Mouse (Mus musculus) embryonic facial prominence, embryonic 12.5 days (tissue): ENCODE measurements at regions not wholly inside any gene's neighbourhood (a gene's known extent, or its start where the extent isn't known, plus 50 kb on each side); places are given as distances from the start of the nearest gene placed in this dataset.
A peak's percentile ranks its signal among the peaks of the same experiment; 100 is the strongest.

ENCODE experiments used
- ATAC-seq: fragments of 200-750 bp; cut with Nextera tagmentation; 2 replicates; pipeline ENCODE4 v1.8.0; 2017; ENCODE audit not compliant: insufficient number of reproducible peaks, insufficient read depth, low FRiP score, low TSS enrichment
- H3K27ac ChIP-seq: fragments of 300-500 bp; sonication (generic); 2 replicates; pipeline ENCODE4 v1.5.1; 2016; ENCODE audit warnings: mild to moderate bottlenecking
- H3K27me3 ChIP-seq: fragments of 300-500 bp; sonication (generic); 2 replicates; pipeline ENCODE4 v1.6.1; 2016; ENCODE audit warnings: mild to moderate bottlenecking, moderate library complexity
- H3K36me3 ChIP-seq: fragments of 300-500 bp; sonication (generic); 2 replicates; pipeline ENCODE4 v1.6.1; 2016; ENCODE audit warnings: mild to moderate bottlenecking
- H3K4me1 ChIP-seq: fragments of 300-500 bp; sonication (generic); 2 replicates; pipeline ENCODE4 v1.6.1; 2016
- H3K4me2 ChIP-seq: fragments of 300-500 bp; sonication (generic); replicated peaks from 2 replicates; pipeline ENCODE4 v1.6.1; 2016; ENCODE audit warnings: mild to moderate bottlenecking, moderate library complexity
- H3K4me3 ChIP-seq: fragments of 300-500 bp; sonication (generic); 2 replicates; pipeline ENCODE4 v1.5.1; 2016; ENCODE audit warnings: mild to moderate bottlenecking
- H3K9ac ChIP-seq: fragments of 300-500 bp; sonication (generic); 2 replicates; pipeline ENCODE4 v1.6.1; 2016; ENCODE audit warnings: mild to moderate bottlenecking, moderate library complexity
- H3K9me3 ChIP-seq: fragments of 300-500 bp; sonication (generic); 2 replicates; pipeline ENCODE4 v1.6.1; 2016; ENCODE audit warnings: mild to moderate bottlenecking, moderate library complexity
- WGBS: fragments of 180-500 bp; shearing (Covaris S2); methylation state at CpG from one replicate; pipeline ENCODE4 v1.1.7; 2016; 5-methylcytosine and 5-hydroxymethylcytosine counted together

GRCm38 (mm10) chr5:39099113-39099512 is 222.5 kb upstream of the Clnk start:
- H3K36me3 ChIP-seq, result no peaks in the 10 kb centered on the region
- H3K4me2 ChIP-seq, result no peak overlapping the region
- H3K4me1 ChIP-seq, result no peaks in the 10 kb centered on the region
- H3K27me3 ChIP-seq, result no peaks in the 10 kb centered on the region
- no peak overlapping the region for H3K9ac ChIP-seq
- H3K9me3 ChIP-seq, result no peaks in the 10 kb centered on the region
- WGBS, result 69% methylated on average over 5 of the region's 5 CpGs
- ATAC-seq, result no peak
- H3K27ac ChIP-seq, result no peak overlapping the region
- H3K4me3 ChIP-seq, result no peak overlapping the region

- H3K27me3 ChIP-seq, result no peaks in the 10 kb centered on the region
- H3K36me3 ChIP-seq, result no peaks in the 10 kb centered on the region
- WGBS, result 58% methylated on average over 3 of the region's 3 CpGs
- no peak overlapping the region for H3K4me2 ChIP-seq
- ATAC-seq, result no peak
- no peaks in the 10 kb centered on the region for H3K9me3 ChIP-seq
- no peak overlapping the region for H3K27ac ChIP-seq
- no peak overlapping the region for H3K9ac ChIP-seq
- H3K4me1 ChIP-seq, result no peaks in the 10 kb centered on the region
- no peak overlapping the region for H3K4me3 ChIP-seq
Observed at GRCm38 (mm10) chr5:39094875-39095274, 218.3 kb upstream of the Clnk start.

GRCm38 (mm10) chr5:39076555-39077178 is 200.1 kb upstream of the Clnk start:
- no peak overlapping the region for H3K4me2 ChIP-seq
- ATAC-seq, result 0 out of 2 replicates have a peak, but pooled peaks have one; percentile 35
- no peak overlapping the region for H3K27ac ChIP-seq
- H3K9ac ChIP-seq, result no peak overlapping the region
- no peaks in the 10 kb centered on the region for H3K36me3 ChIP-seq
- H3K9me3 ChIP-seq, result no peaks in the 10 kb centered on the region
- H3K4me3 ChIP-seq, result no peak overlapping the region
- no peaks in the 10 kb centered on the region for H3K4me1 ChIP-seq
- 42% methylated on average over 11 of the region's 11 CpGs for WGBS
- no peaks in the 10 kb centered on the region for H3K27me3 ChIP-seq

GRCm38 (mm10) chr5:39069683-39070082 is 193.1 kb upstream of the Clnk start:
- no peak overlapping the region for H3K4me3 ChIP-seq
- no peak for ATAC-seq
- no peak overlapping the region for H3K9ac ChIP-seq
- H3K4me1 ChIP-seq, result no peaks in the 10 kb centered on the region
- H3K4me2 ChIP-seq, result no peak overlapping the region
- H3K27me3 ChIP-seq, result no peaks in the 10 kb centered on the region
- H3K27ac ChIP-seq, result no peak overlapping the region
- WGBS, result 66% methylated on average over 3 of the region's 3 CpGs
- H3K36me3 ChIP-seq, result no peaks in the 10 kb centered on the region
- no peaks in the 10 kb centered on the region for H3K9me3 ChIP-seq

- 92% methylated on average over 3 of the region's 3 CpGs for WGBS
- ATAC-seq, result no peak
- no peak overlapping the region for H3K9ac ChIP-seq
- H3K4me3 ChIP-seq, result no peak overlapping the region
- no peak overlapping the region for H3K27ac ChIP-seq
- no peaks in the 10 kb centered on the region for H3K36me3 ChIP-seq
- H3K9me3 ChIP-seq, result no peaks in the 10 kb centered on the region
- no peaks in the 10 kb centered on the region for H3K4me1 ChIP-seq
- no peak overlapping the region for H3K4me2 ChIP-seq
- H3K27me3 ChIP-seq, result no peaks in the 10 kb centered on the region
Observed at GRCm38 (mm10) chr5:39063061-39063460, 186.4 kb upstream of the Clnk start.

GRCm38 (mm10) chr5:39052490-39053250 is 176.1 kb upstream of the Clnk start:
- no peaks in the 10 kb centered on the region for H3K4me1 ChIP-seq
- H3K27ac ChIP-seq, result no peak overlapping the region
- no peak overlapping the region for H3K9ac ChIP-seq
- H3K4me2 ChIP-seq, result no peak overlapping the region
- no peak for ATAC-seq
- no peak overlapping the region for H3K4me3 ChIP-seq
- H3K27me3 ChIP-seq, result no peaks in the 10 kb centered on the region
- WGBS, result 65% methylated on average over 8 of the region's 8 CpGs
- no peaks in the 10 kb centered on the region for H3K9me3 ChIP-seq
- H3K36me3 ChIP-seq, result no peaks in the 10 kb centered on the region

- no peaks in the 10 kb centered on the region for H3K36me3 ChIP-seq
- no peaks in the 10 kb centered on the region for H3K9me3 ChIP-seq
- ATAC-seq, result no peak
- WGBS, result 91% methylated on average over 3 of the region's 3 CpGs
- no peaks in the 10 kb centered on the region for H3K27me3 ChIP-seq
- no peak overlapping the region for H3K9ac ChIP-seq
- no peaks in the 10 kb centered on the region for H3K4me1 ChIP-seq
- no peak overlapping the region for H3K4me3 ChIP-seq
- H3K4me2 ChIP-seq, result no peak overlapping the region
- no peak overlapping the region for H3K27ac ChIP-seq
Observed at GRCm38 (mm10) chr5:39050512-39050911, 173.9 kb upstream of the Clnk start.

GRCm38 (mm10) chr5:39049141-39049540 is 172.5 kb upstream of the Clnk start:
- 66% methylated on average over 2 of the region's 2 CpGs for WGBS
- H3K36me3 ChIP-seq, result no peaks in the 10 kb centered on the region
- H3K27me3 ChIP-seq, result no peaks in the 10 kb centered on the region
- no peak overlapping the region for H3K9ac ChIP-seq
- no peaks in the 10 kb centered on the region for H3K9me3 ChIP-seq
- H3K4me2 ChIP-seq, result no peak overlapping the region
- H3K4me3 ChIP-seq, result no peak overlapping the region
- H3K4me1 ChIP-seq, result no peaks in the 10 kb centered on the region
- H3K27ac ChIP-seq, result no peak overlapping the region
- no peak for ATAC-seq

GRCm38 (mm10) chr5:39040467-39040866 is 163.9 kb upstream of the Clnk start:
- Histone ChIP-seq H3K36me3 (no peaks in the 10 kb centered on the region), H3K4me3 (no peak overlapping the region), H3K4me2 (no peak overlapping the region), H3K4me1 (no peaks in the 10 kb centered on the region), H3K9ac (no peak overlapping the region), H3K27ac (no peak overlapping the region), H3K9me3 (no peaks in the 10 kb centered on the region), H3K27me3 (no peaks in the 10 kb centered on the region)
- ATAC-seq, result no peak
- WGBS, result 84% methylated on average over 2 of the region's 2 CpGs

- H3K9ac ChIP-seq, result no peak overlapping the region
- H3K4me3 ChIP-seq, result no peak overlapping the region
- H3K36me3 ChIP-seq, result no peaks in the 10 kb centered on the region
- ATAC-seq, result no peak
- no peaks in the 10 kb centered on the region for H3K4me1 ChIP-seq
- no peaks in the 10 kb centered on the region for H3K27me3 ChIP-seq
- H3K27ac ChIP-seq, result no peak overlapping the region
- no peak overlapping the region for H3K4me2 ChIP-seq
- 88% methylated on average over 4 of the region's 4 CpGs for WGBS
- no peaks in the 10 kb centered on the region for H3K9me3 ChIP-seq
Observed at GRCm38 (mm10) chr5:39023241-39023640, 146.6 kb upstream of the Clnk start.

- 83% methylated on average over 4 of the region's 4 CpGs for WGBS
Observed at GRCm38 (mm10) chr5:39000643-39001042, 124.0 kb upstream of the Clnk start.

GRCm38 (mm10) chr5:38999700-39000099 is 123.1 kb upstream of the Clnk start:
- Histone ChIP-seq H3K9ac (no peak overlapping the region), H3K36me3 (no peaks in the 10 kb centered on the region), H3K27ac (no peak overlapping the region), H3K27me3 (no peaks in the 10 kb centered on the region), H3K9me3 (no peaks in the 10 kb centered on the region), H3K4me1 (no peaks in the 10 kb centered on the region), H3K4me2 (no peak overlapping the region), H3K4me3 (no peak overlapping the region)
- WGBS, result 56% methylated on average over 2 of the region's 2 CpGs
- no peak for ATAC-seq

More at GRCm38 (mm10) chr5:39000643-39001042, 124.0 kb upstream of the Clnk start:
- Histone ChIP-seq H3K36me3 (no peaks in the 10 kb centered on the region), H3K27me3 (no peaks in the 10 kb centered on the region), H3K9me3 (no peaks in the 10 kb centered on the region), H3K4me2 (no peak overlapping the region), H3K27ac (no peak overlapping the region), H3K4me3 (no peak overlapping the region), H3K9ac (no peak overlapping the region), H3K4me1 (no peaks in the 10 kb centered on the region)
- ATAC-seq, result no peak
